Mouse (Mus musculus) retina, embryonic 14.5 days (tissue): ENCODE data around the gene Ecpas.

Source experiments
- DNase-seq: peaks from one replicate; pipeline ENCODE4 v3.0.0-alpha.2; 2015; ENCODE audit warnings: low spot score

The Ecpas gene

GRCm38 (mm10) chr4:58911069-58911830, 1.3 kb downstream of the Ecpas start:
- DNase-seq: peak; percentile 66

GRCm38 (mm10) chr4:58910175-58911068, 2.1 kb downstream of the Ecpas start:
- no peak for DNase-seq

- no peak for DNase-seq
Measured at GRCm38 (mm10) chr4:58907453-58907852, 5.1 kb downstream of the Ecpas start.

- DNase-seq: no peak
Measured at GRCm38 (mm10) chr4:58898318-58898717, 14.2 kb downstream of the Ecpas start.

- DNase-seq: no peak
Measured at GRCm38 (mm10) chr4:58897436-58897835, 15.1 kb downstream of the Ecpas start.

GRCm38 (mm10) chr4:58894399-58894798, 18.1 kb downstream of the Ecpas start:
- no peak for DNase-seq

GRCm38 (mm10) chr4:58890035-58890782, 22.3 kb downstream of the Ecpas start:
- DNase-seq: no peak

- DNase-seq: no peak
Measured at GRCm38 (mm10) chr4:58888568-58888967, 24.0 kb downstream of the Ecpas start.

GRCm38 (mm10) chr4:58887626-58888025, 24.9 kb downstream of the Ecpas start:
- DNase-seq: no peak

- DNase-seq: no peak
Measured at GRCm38 (mm10) chr4:58886778-58887177, 25.8 kb downstream of the Ecpas start.

- DNase-seq: no peak
Measured at GRCm38 (mm10) chr4:58885341-58885740, 27.2 kb downstream of the Ecpas start.

GRCm38 (mm10) chr4:58883841-58884240, 28.7 kb downstream of the Ecpas start:
- DNase-seq: no peak

GRCm38 (mm10) chr4:58874373-58874772, 38.2 kb downstream of the Ecpas start:
- DNase-seq: no peak

GRCm38 (mm10) chr4:58867242-58867641, 45.3 kb downstream of the Ecpas start:
- DNase-seq: no peak

GRCm38 (mm10) chr4:58832908-58833307, 79.6 kb downstream of the Ecpas start:
- DNase-seq: no peak

GRCm38 (mm10) chr4:58825921-58826320, 86.6 kb downstream of the Ecpas start:
- DNase-seq: no peak

- DNase-seq: no peak
Measured at GRCm38 (mm10) chr4:58787616-58788015, 124.9 kb downstream of the Ecpas start, which contains the start of gene Olfr267. TSS of gene Olfr267 (minus strand) at chr4:58787716.

GRCm38 (mm10) chr4:58786659-58787058, 125.9 kb downstream of the Ecpas start:
- DNase-seq: no peak

- no peak for DNase-seq
Measured at GRCm38 (mm10) chr4:58763417-58763816, 149.1 kb downstream of the Ecpas start.

GRCm38 (mm10) chr4:58749510-58749909, 163.0 kb downstream of the Ecpas start:
- DNase-seq: peak; percentile 77

GRCm38 (mm10) chr4:58749101-58749500, 163.4 kb downstream of the Ecpas start:
- DNase-seq: peak; percentile 19
